Mouse (Mus musculus) megakaryocyte, embryonic 14.5 days (primary cell): ENCODE data around the gene Gprc6a.

Experiments used
- FLI1 ChIP-seq: IDR thresholded peaks from 2 replicates; pipeline ENCODE4 v1.6.1; 2012; ENCODE audit warnings: low read length, inconsistent platforms, mixed read lengths
- GATA1 ChIP-seq: IDR thresholded peaks from 3 replicates; pipeline ENCODE4 v1.6.1; 2012; ENCODE audit warnings: mixed read lengths, low read length, inconsistent platforms, borderline replicate concordance

DNA sequence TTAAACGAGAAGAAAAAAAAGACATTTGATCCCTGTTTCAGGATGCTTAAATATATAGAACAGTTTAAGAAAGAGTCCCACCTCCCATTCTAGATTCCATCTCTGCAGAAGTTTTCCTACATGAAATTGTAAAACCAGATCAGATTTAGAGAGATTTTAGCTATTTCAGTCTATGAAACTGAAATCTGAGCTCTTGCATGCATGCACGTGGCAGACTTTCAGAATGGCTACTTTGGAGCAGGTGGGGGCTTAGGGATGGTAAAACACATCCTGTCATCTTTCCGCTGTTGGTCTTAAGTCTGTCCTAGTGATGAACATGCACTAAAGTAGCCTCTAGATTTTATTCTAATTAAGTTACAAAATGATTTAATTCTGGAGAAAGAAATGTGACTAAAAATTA is 10.1 kb downstream of the Gprc6a start:
- no peak for TF ChIP-seq FLI1
- TF ChIP-seq GATA1 = no peak
